Mouse (Mus musculus) limb, embryonic 10.5 days (tissue): ENCODE measurements around the gene Angptl7. TPM values are rescaled to one million over a fixed set of nuclear protein-coding genes. Genes with fewer than 3 reads are reported as not detected.

ENCODE experiments used
- DNase-seq: peaks from one replicate; pipeline ENCODE4 v3.0.0-alpha.2; 2017; ENCODE audit warnings: low spot score
- H3K27ac ChIP-seq: fragments of 300-500 bp; sonication (generic); 2 replicates; pipeline ENCODE4 v1.5.1; 2016; ENCODE audit warnings: mild to moderate bottlenecking
- H3K27me3 ChIP-seq: fragments of 300-500 bp; sonication (generic); 2 replicates; pipeline ENCODE4 v1.6.1; 2016; ENCODE audit warnings: low read depth, mild to moderate bottlenecking; ENCODE audit not compliant: poor library complexity, severe bottlenecking
- H3K36me3 ChIP-seq: fragments of 300-500 bp; sonication (generic); 2 replicates; pipeline ENCODE4 v1.6.1; 2016; ENCODE audit warnings: mild to moderate bottlenecking, moderate library complexity
- H3K4me1 ChIP-seq: fragments of 300-500 bp; sonication (generic); 2 replicates; pipeline ENCODE4 v1.6.1; 2016
- H3K4me3 ChIP-seq: fragments of 300-500 bp; sonication (generic); 2 replicates; pipeline ENCODE4 v1.5.1; 2016; ENCODE audit warnings: mild to moderate bottlenecking, moderate library complexity
- H3K9me3 ChIP-seq: fragments of 300-500 bp; sonication (generic); replicated peaks from 2 replicates; pipeline ENCODE4 v1.6.1; 2016; ENCODE audit warnings: mild to moderate bottlenecking
- whole genome bisulfite sequencing: fragments of 180-500 bp; shearing (Covaris S2); methylation state at CpG from one replicate; pipeline ENCODE4 v1.1.7; 2016; 5-methylcytosine and 5-hydroxymethylcytosine counted together
- polyA plus RNA-seq: library from polyadenylated mRNA; unstranded; fragments of >200 nt; fragmentation: Nextera tagmentation; extraction: Ambion mirVana; gene quantifications from 2 replicates; pipeline ENCODE4 v1.2.1, GENCODE M21; 2016

Angptl7 gene
- polyA plus RNA-seq, 1 experiment from 2014 or later: 0.23 TPM

- WGBS: 79% methylated on average over 6 of the region's 6 CpGs
Observed at GRCm38 (mm10) chr4:148513021-148513559, 12.8 kb upstream of the Angptl7 start.

DNA sequence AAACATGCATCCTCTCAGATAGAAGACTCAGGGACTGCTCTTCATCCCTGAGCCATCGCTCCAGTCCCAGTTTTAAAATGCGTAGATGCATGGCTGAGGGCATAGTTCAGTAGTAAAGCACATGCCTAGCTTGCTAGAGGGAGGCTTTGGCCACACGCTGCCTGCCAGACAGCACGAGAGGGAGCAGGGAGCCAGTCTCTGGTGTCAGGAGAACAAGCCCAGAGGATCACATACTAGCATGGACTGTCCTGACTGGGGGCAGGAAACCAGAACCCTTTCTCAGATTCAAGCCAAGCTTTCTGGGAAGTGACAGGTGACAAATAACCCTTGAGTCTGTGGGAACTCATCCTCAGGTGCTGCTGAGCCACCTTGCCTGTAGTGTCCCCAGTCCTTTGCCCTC, 11.1 kb upstream of the Angptl7 start:
- Histone ChIP-seq H3K9me3 (no peaks in the 10 kb centered on the region), H3K4me3 (no peak overlapping the region), H3K27ac (no peak overlapping the region), H3K27me3 (no peaks in the 10 kb centered on the region), H3K36me3 (peaks cover 76% of the 10 kb centered on the region), H3K4me1 (peaks cover 16% of the 10 kb centered on the region)
- 94% methylated on average over 4 of the region's 4 CpGs for WGBS
- no peak for DNase-seq

More at GRCm38 (mm10) chr4:148513021-148513559, 12.8 kb upstream of the Angptl7 start:
- Histone ChIP-seq H3K36me3 (peaks cover 87% of the 10 kb centered on the region), H3K4me3 (no peak overlapping the region), H3K27me3 (no peaks in the 10 kb centered on the region), H3K9me3 (no peaks in the 10 kb centered on the region), H3K4me1 (peaks cover under 1% of the 10 kb centered on the region), H3K27ac (no peak overlapping the region)
- DNase-seq: no peak

DNA sequence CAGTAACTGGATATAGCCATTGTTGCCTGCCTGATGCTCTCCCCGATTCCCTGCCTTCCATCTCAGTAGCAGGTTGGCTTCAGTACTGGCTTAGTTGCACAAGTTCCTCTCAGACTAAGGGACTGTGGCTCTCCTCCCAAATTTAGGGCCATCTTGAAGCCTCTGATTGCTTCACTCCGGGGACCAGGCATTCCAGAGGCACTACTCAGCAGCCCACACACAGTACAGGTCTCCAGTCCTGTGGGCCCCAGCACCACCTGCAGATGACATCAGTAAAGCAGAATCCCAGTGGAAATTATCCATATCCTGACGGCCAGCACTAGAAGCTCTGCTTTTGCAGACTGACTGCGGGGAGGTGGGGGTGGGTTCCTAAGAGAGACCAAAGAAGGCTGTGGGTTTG, 10.4 kb upstream of the Angptl7 start:
- H3K4me3 ChIP-seq: no peak overlapping the region
- no peak overlapping the region for H3K27ac ChIP-seq
- no peaks in the 10 kb centered on the region for H3K27me3 ChIP-seq
- H3K4me1 ChIP-seq: peaks cover 16% of the 10 kb centered on the region
- peaks cover 78% of the 10 kb centered on the region for H3K36me3 ChIP-seq
- WGBS: 86% methylated on average over 4 of the region's 4 CpGs
- no peak for DNase-seq
- no peaks in the 10 kb centered on the region for H3K9me3 ChIP-seq

DNA sequence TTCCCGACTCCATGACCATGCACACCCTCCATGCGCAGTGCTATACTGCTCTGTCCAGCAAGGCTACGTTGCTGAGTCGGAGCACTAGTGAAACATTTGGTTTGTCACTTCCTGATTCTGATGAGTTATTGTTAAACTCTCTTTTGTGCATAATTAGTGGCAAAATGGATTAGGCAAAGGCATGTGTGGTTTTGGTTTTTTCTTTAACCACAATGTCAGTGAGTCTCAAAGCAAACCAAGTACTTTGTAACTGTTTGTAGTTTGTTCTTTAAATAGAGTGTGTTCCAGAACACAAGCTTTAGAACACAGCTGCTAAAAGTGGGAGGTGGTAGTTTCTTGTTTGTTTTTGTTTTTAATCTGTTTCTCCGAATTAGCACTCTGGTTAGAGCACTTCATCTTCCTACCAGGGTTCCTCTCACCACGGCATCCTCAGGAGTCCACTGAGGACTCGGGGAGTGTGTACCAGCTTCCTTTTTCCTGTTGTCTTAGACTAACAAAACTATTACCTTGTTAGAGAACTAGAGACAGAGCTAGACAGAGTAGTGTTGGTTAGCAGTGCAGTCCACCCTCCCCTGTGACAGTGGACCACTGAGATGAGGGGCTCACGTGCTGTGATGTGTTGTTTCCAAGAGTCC, 9.3 kb upstream of the Angptl7 start:
- no peaks in the 10 kb centered on the region for H3K27me3 ChIP-seq
- peaks cover 24% of the 10 kb centered on the region for H3K4me1 ChIP-seq
- DNase-seq: no peak
- H3K4me3 ChIP-seq: no peak overlapping the region
- peaks cover 70% of the 10 kb centered on the region for H3K36me3 ChIP-seq
- WGBS: 85% methylated on average over 8 of the region's 8 CpGs
- no peak overlapping the region for H3K27ac ChIP-seq
- no peaks in the 10 kb centered on the region for H3K9me3 ChIP-seq

- no peak for DNase-seq
- peak overlapping the region; percentile 56 for H3K27ac ChIP-seq
- H3K4me3 ChIP-seq: no peak overlapping the region
- H3K9me3 ChIP-seq: no peaks in the 10 kb centered on the region
- H3K36me3 ChIP-seq: peaks cover 61% of the 10 kb centered on the region
- no peaks in the 10 kb centered on the region for H3K27me3 ChIP-seq
- peaks cover 36% of the 10 kb centered on the region for H3K4me1 ChIP-seq
- 95% methylated on average over 14 of the region's 14 CpGs for WGBS
Observed at GRCm38 (mm10) chr4:148508084-148508849, 8.0 kb upstream of the Angptl7 start.

- Histone ChIP-seq H3K4me1 (peaks cover 36% of the 10 kb centered on the region), H3K27ac (peak overlapping the region; percentile 56), H3K27me3 (no peaks in the 10 kb centered on the region), H3K36me3 (peaks cover 61% of the 10 kb centered on the region), H3K4me3 (no peak overlapping the region), H3K9me3 (no peaks in the 10 kb centered on the region)
- DNase-seq: peak; percentile 44
- 60% methylated on average over 5 of the region's 5 CpGs for WGBS
Observed at GRCm38 (mm10) chr4:148507585-148507984, 7.3 kb upstream of the Angptl7 start.

DNA sequence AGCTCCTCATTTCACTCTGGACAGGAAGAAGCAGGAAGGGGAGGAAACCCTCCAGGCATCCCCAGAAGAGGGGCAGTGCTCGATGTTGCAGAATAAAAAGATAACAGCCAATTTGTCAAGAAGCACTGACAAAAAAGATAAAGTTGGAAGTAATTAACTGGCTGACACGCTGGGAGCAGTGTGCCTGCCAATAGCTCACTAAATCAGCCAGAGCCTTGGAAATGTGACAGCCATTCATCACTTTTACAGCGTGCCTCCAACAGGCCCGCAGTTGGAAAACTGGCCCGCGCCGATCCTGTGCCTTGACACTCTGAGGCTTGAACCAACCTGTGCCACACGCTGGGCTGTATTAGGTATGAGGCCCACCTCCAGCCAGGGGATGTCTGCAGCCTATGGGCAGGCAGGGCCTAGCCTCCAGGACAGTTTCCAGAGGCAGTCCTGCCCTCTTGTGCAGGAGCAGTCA, 4.3 kb upstream of the Angptl7 start:
- Histone ChIP-seq H3K4me3 (no peak overlapping the region), H3K27ac (peak overlapping the region; percentile 54; the same call in 1 of the 2 replicates), H3K27me3 (no peaks in the 10 kb centered on the region), H3K4me1 (peaks cover 47% of the 10 kb centered on the region), H3K9me3 (no peaks in the 10 kb centered on the region), H3K36me3 (peaks cover 70% of the 10 kb centered on the region)
- 23% methylated on average over 8 of the region's 8 CpGs for WGBS
- DNase-seq: peak; percentile 72

DNA sequence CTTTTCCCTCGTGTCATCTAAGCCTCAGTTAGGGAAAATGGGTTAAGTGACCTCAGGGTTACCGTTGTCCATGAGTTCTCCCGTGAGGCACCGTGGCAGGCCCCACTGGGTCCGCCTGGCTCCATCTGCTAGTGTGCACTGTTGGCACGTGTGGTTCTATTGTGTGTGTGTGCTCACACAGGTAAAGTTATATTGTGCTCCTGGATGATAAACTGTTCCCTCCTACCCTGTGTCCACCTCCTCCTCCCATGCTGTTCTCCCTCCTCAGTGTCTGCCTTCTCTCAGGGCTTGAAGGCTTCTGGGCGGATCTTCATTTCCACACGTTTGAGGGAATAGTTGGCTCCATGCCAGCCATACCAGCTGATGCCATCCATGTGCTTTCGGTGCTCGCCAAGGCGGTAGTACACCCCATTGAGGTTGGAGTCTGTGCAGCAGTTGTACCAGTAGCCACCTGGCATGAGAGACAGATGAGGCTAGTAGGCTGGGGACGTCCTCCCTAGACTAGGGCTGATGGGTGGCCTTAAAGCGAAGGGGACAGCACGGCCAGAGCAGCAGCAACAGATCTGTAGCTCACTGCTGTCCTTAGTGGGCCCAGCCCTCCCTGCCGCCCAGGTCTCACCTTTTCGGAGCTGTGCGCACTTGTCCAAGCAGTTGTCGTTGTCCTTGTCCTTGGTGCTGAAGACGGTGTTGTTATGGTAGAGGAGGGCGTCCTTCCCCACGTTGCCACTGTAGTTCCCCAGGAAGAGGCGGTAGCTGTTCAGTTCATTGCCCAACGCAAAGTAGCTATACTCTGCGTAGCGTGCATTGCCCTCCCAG, 4.2 kb downstream of the Angptl7 start:
- Histone ChIP-seq H3K27me3 (no peaks in the 10 kb centered on the region), H3K27ac (no peak overlapping the region), H3K4me1 (peaks cover 11% of the 10 kb centered on the region), H3K36me3 (peaks cover 92% of the 10 kb centered on the region), H3K4me3 (no peak overlapping the region), H3K9me3 (no peaks in the 10 kb centered on the region)
- no peak for DNase-seq
- 91% methylated on average over 25 of the region's 25 CpGs for WGBS

DNA sequence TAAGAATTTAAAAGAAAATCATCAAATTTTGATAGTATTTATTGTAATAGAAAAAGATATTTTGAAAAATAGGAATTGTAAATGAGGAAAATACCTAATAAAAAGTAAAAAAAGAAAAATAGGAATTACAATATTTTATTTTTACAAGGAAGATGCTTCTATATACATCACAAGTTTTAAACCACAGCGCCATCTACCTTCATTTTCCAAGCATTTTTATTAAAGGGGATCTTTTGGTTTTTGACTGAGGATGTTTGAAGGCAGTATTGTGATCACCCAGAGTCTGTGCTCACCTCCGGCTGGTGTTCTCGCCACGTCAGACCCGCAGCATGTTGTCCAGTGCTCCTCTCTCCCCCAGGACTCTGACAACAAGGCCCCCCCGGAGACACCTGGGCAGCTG, 5.1 kb downstream of the Angptl7 start:
- Histone ChIP-seq H3K4me3 (no peak overlapping the region), H3K27me3 (no peaks in the 10 kb centered on the region), H3K27ac (no peak overlapping the region), H3K4me1 (peaks cover 5% of the 10 kb centered on the region), H3K36me3 (peaks cover 92% of the 10 kb centered on the region), H3K9me3 (no peaks in the 10 kb centered on the region)
- no peak for DNase-seq
- WGBS: 91% methylated on average over 6 of the region's 6 CpGs

DNA sequence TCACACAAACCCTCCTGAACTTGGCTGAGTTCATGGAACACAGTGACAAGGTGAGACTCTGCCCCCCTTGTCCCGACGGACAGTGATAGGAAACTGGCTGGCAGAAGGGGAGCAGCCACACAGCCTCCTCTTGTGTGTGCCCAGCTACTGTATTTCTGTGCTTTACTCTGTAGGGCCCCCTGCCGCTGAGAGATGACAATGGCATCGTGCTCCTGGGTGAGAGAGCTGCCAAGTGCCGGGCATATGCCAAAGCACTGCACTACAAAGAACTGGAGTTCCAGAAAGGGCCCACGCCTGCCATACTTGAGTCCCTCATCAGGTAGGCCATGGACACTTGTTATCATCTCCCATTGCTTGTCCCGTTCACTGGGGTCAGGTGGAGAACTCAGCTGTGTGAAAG, 8.8 kb downstream of the Angptl7 start:
- Histone ChIP-seq H3K36me3 (peaks cover 95% of the 10 kb centered on the region), H3K4me1 (peaks cover 7% of the 10 kb centered on the region), H3K4me3 (no peak overlapping the region), H3K27ac (no peak overlapping the region), H3K27me3 (no peaks in the 10 kb centered on the region), H3K9me3 (no peaks in the 10 kb centered on the region)
- DNase-seq: no peak
- WGBS: 93% methylated on average over 7 of the region's 7 CpGs

- WGBS: 93% methylated on average over 6 of the region's 6 CpGs
- H3K36me3 ChIP-seq: peaks cover 95% of the 10 kb centered on the region
- DNase-seq: no peak
- H3K4me1 ChIP-seq: peaks cover 16% of the 10 kb centered on the region
- H3K27ac ChIP-seq: no peak overlapping the region
- no peaks in the 10 kb centered on the region for H3K27me3 ChIP-seq
- H3K4me3 ChIP-seq: no peak overlapping the region
- no peaks in the 10 kb centered on the region for H3K9me3 ChIP-seq
Observed at GRCm38 (mm10) chr4:148490502-148490901, 9.8 kb downstream of the Angptl7 start.

DNA sequence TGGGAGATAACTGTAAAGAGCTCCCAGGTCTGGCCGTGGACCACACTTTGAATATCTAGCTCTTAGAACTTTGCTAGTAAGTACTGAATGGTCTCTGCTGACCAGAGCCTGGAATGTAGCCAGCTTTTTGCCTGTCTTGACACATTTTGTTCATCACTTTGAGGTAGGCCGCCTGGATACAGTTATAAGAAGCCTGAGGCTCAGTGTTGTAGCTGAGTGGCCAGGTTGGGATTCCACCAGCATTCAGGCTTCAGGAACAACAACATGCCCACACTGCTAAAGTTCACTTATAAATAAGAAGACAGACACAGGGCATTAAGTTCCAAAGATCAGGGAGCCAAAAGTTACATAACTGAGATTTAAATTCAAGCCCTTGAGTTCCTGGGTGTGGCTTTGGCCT, 12.4 kb downstream of the Angptl7 start:
- Histone ChIP-seq H3K9me3 (no peaks in the 10 kb centered on the region), H3K36me3 (peaks cover 97% of the 10 kb centered on the region), H3K4me3 (no peak overlapping the region), H3K27ac (no peak overlapping the region), H3K4me1 (peaks cover 20% of the 10 kb centered on the region; the same call in 1 of the 2 replicates), H3K27me3 (no peaks in the 10 kb centered on the region)
- WGBS: 78% methylated on average over 2 of the region's 2 CpGs
- DNase-seq: no peak
